Mouse (Mus musculus): ENCODE measurements at regions not wholly inside any gene's neighbourhood (a gene's known extent, or its start where the extent isn't known, plus 50 kb on each side); places are given as distances from the start of the nearest gene placed in this dataset.
A peak's percentile ranks its signal among the peaks of the same experiment; 100 is the strongest.

DNA sequence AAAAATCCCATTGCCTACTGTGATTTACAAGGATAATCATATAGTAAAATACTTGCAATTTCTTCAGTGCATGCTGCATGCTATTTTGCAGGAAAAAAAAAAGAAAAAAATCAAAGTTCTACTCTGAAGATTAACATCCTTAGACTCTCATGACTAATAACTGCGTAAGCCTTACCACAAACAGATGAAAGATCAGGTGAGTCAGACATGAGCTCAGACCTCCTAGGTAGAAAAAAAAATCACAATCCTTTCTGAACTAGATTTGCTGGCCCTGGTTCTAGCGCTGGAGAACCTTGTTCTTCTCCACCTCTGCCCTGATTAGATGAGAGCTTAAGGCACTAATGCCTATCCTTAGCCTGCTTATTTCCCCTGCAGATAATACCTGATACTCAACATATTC lies 96.1 kb upstream of the Snap25 start:
- intact Hi-C loops (cut with DNase I), result no loop called here
- DNase-seq, result no peak

DNA sequence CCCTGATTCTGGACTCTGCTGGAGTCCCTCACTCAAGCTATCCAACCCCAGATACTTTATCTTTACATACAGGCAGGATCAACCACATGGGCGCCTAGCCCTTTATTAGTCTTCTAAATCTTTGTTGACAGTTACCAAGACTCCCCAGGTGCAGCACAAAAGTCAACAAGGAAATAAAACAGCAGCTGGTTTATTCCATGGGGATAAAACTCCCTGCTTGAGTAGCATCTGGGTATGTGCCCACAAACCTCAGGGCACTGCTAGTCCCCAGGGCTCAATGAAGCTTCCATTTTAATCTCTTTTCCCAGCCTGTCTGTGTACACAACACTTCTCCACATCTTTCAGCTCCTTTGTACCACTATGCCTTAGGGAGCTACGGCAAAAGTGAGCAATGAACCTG lies 95.1 kb upstream of the Snap25 start:
- intact Hi-C loops (cut with DNase I), result no loop called here
- DNase-seq, result no peak

GRCm38 (mm10) chr2:136620309-136620708 lies 92.9 kb upstream of the Snap25 start:
- intact Hi-C loops (cut with DNase I), result no loop called here
- DNase-seq, result no peak

GRCm38 (mm10) chr2:136620969-136621368 lies 92.3 kb upstream of the Snap25 start:
- intact Hi-C loops (cut with DNase I), result no loop called here
- no peak for DNase-seq

- intact Hi-C loops (cut with DNase I), result no loop called here
- no peak for DNase-seq
Measured at GRCm38 (mm10) chr2:136623808-136624489, 89.3 kb upstream of the Snap25 start.

GRCm38 (mm10) chr2:136624490-136624850 lies 88.8 kb upstream of the Snap25 start:
- no peak for DNase-seq
- intact Hi-C loops (cut with DNase I), result no loop called here

DNA sequence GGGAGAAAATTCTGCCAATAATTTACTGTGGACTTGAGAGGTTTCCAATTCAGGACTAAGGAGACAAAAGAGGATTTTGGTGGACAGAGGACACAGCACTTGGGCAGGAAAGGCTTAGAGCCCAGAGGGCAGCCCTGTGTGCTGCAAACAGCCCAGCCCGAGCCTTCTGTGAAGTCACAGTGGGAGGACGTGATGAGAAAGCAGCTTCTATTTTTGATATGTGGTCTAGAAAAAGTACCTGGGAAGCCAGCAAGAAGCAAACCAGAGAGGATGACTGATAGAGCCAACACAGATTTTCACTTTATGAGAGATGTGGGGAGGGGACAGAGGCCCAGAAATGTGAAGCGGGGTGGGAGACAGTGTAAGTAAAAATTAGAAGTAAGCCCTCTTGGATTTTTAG lies 66.3 kb upstream of the Snap25 start:
- intact Hi-C loops (cut with DNase I), result no loop called here
- DNase-seq, result no peak

- intact Hi-C loops (cut with DNase I), result no loop called here
- DNase-seq, result peak; percentile 41 to 52
Measured at GRCm38 (mm10) chr2:136648606-136649005, 64.6 kb upstream of the Snap25 start.

DNA sequence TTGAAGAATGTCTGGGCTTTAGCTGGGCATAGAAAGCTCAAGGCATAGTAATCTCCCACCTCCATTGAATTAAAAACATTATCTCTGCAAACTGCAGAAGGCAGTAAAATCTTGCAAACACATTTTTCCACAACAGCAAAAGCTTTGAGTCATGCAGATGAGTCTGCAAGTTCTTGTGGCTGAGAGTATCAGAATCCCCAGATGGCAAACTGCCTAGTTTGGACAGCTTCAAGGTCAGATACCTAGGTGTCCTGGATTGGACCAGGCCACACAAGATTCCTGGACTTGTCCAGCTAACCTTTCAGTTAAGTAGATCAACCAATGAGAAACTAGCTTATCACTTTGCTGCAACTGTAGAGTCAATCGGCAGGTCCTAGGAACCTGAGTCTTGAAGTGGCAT lies 62.5 kb upstream of the Snap25 start:
- peak; percentile 11 to 14 for DNase-seq
- intact Hi-C loops (cut with DNase I), result no loop called here

- no peak for DNase-seq
- intact Hi-C loops (cut with DNase I), result no loop called here
Measured at GRCm38 (mm10) chr2:136652206-136653003, 60.8 kb upstream of the Snap25 start.

All from heart, postnatal 10 days (tissue).